Mouse (Mus musculus): ENCODE results near the gene Osmr.

DNA sequence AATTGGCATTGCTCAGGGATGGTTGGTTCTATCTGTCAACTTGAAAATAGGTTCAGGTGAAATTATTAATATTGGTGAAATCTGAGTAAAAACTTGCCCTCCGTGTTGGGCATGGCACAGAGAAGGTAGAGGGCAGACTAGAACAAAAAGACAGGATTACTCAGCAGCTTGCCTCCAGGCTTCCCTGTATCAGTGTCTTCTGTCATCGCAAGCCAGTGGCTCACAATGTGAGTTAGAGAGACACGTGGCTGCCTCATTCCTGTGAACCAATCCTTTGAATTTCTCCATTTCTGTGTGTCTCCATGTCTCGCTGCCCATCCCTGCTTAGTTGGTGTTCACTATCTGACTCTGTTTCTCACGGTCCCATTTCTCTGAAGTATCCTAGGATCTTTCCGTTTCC, 44.6 kb upstream of the Osmr start:
- TF ChIP-seq CTCF (IDR thresholded peaks at IDR 0.05; ENCODE audit: extremely low read depth, insufficient read depth, insufficient read length, insufficient replicate concordance) (no peak), POLR2A (IDR thresholded peaks at IDR 0.05; ENCODE audit: low read depth, low read length) (no peak)

All from spleen, adult 2 months (tissue).